Mouse (Mus musculus) left cerebral cortex, postnatal 10 days (tissue): ENCODE measurements around the gene Stx2. TPM values are rescaled to one million over a fixed set of nuclear protein-coding genes. Genes with fewer than 3 reads are reported as not detected.
"Not testable (repeated sequence)": the region's sequence is repeated elsewhere in the genome, so short reads cannot be mapped to it uniquely, and the experiment has no call there.

Experiments
- DNase-seq, 2 experiments: peaks; one replicate each; pipeline ENCODE4 v3.0.0; 2021 to 2022; ENCODE audit warnings: low spot score in 2 of 2, mixed read lengths in 1 of 2; ENCODE audit errors: extremely low spot score in 1 of 2
- intact Hi-C: fragments of 180-260 bp; cut with DNase I; formaldehyde crosslinking; loops from one replicate; pipeline ENCODE4 v1.15.1; 2025
- total RNA-seq, 2 experiments: library from RNA; stranded (reverse); gene quantifications; 2 replicates each; pipeline ENCODE4 v1.2.3; 2021

Stx2 gene
- total RNA-seq, 2 experiments from 2014 or later = 26.5 to 31.0 TPM

GRCm38 (mm10) chr5:129015540-129015939, 7.2 kb upstream of the Stx2 start:
- DNase-seq = no peak
- intact Hi-C loops = no loop called here

GRCm38 (mm10) chr5:129015020-129015419, 6.6 kb upstream of the Stx2 start:
- intact Hi-C loops = no loop called here
- no peak for DNase-seq

DNA sequence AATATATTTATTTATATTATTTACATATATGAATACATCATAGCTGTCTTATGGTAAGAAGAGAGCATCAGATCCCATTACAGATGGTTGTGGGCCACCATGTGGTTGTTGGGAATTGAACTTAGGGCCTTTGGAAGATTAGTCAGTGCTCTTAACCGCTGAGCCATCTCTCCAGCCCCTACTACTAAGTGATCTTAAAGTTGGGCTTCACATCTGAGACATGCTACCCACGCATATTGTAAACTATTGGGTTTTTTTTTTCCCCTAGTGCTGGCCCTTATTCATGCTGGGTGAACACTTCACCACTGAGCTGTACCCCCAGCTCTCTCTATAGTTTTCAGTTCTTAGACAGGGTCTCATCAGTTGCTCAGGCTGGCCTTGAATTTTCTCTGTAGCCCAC, 2.6 kb upstream of the Stx2 start:
- no peak for DNase-seq
- intact Hi-C loops = no loop called here

- no peak for DNase-seq
- intact Hi-C loops = no loop called here
Measured at GRCm38 (mm10) chr5:129009577-129009976, 1.2 kb upstream of the Stx2 start.

- peak in 1 of 2 experiments; percentile 46 for DNase-seq
- intact Hi-C loops = no loop called here
Measured at GRCm38 (mm10) chr5:129008008-129008407, 366 bp downstream of the Stx2 start.

- intact Hi-C loops = no loop called here
- no peak for DNase-seq
Measured at GRCm38 (mm10) chr5:129007105-129007957, 1.0 kb downstream of the Stx2 start.

- intact Hi-C loops = no loop called here
- DNase-seq = no peak
Measured at GRCm38 (mm10) chr5:129006031-129006788, 2.2 kb downstream of the Stx2 start.

DNA sequence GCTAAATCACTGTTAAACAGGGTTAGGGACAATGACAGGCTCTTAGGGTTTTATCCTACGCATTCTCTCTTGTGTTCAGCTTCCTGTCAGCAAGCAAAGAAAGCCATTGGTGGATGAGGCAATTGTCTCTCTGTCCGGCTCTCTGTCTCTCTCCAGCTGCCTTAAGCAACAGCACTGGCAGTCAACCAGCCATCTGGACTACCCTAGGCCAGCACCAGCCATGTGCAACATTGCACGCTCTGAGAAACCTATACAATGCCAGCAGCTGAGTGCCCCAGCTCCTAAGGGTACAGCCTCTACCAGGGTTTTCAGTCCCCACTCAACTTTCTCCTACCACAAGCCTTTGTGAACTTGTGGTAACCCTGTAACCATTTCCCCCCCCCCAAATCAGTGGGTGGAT, 3.0 kb downstream of the Stx2 start:
- no peak for DNase-seq
- intact Hi-C loops = no loop called here

GRCm38 (mm10) chr5:129002571-129003011, 5.8 kb downstream of the Stx2 start:
- intact Hi-C loops = no loop called here
- DNase-seq = peak in 1 of 2 experiments; percentile 55

DNA sequence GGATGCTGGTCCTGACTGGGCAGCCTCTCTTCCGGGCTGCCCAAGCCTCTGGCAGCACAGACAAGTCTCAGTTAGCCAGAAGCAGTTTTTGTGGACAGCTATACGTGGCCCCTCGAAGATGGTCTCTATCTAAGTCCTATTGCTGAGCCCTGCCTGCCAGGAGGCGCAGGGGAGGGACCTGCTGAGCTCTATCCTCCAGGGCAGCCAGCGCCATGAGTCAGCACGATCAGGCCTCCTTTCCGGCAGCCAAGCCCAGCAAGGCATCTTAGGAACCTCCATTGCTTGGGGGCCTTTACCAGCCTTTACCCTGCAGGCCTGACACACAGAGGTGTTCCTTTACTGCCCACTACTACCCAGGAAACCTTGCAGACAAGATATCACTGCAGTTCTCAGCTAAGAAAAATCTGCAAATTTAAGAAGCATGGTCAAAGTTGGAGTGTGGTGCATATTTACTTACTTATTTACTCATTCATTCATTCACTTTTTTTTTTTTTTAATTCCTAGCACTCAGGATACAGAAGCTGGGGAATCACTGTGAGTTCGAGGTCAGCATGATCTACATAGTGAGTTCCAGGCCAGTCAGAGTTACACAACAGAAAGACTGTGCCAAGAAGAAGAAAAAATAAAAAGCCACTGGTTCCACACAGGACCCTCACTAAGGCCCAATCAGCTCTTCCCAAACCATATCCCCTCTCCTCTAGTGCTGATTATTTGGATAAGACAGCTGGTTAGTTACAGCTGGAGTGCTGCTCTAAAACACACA, 7.5 kb downstream of the Stx2 start:
- intact Hi-C loops = no loop called here
- DNase-seq = no peak

DNA sequence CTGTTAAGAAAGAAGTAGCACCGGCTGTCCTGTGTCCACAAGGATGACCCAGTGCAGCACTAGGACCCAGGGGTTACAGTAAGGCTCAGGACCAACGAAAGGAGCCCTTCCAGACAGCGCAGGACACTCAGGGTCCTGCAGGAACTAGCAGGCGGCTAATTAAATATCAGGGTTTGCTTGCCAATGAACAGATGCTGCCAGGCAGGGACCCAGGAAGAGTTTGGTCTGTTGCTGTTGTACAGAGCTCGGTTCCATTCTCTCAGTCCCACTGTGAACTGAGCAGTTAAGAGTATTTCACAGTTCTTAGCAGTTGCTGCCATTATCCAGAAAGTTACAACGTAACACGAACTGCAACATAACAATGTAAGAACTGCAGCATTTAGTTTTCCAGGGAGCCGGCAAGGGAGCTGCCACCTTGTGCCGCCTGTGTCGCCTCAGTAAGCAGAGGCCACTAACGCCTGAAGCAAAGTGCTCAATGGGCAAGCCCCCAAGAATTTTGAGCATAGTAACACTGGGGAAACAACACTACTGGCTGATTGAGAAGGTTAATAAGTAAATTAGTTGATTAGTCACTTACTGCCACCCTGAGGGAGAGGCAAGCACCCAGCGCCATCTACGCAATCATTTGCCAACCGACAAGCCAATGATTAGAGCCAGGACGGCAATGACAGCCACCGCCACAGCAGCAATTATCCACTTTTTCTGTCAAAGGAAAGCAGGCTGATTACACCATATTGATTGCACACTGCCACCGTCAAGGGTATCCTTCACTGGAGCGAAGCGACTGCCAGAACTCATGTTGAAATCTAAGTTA, 21.0 kb downstream of the Stx2 start:
- intact Hi-C loops = no loop called here
- peak in 1 of 2 experiments; percentile 8 for DNase-seq

DNA sequence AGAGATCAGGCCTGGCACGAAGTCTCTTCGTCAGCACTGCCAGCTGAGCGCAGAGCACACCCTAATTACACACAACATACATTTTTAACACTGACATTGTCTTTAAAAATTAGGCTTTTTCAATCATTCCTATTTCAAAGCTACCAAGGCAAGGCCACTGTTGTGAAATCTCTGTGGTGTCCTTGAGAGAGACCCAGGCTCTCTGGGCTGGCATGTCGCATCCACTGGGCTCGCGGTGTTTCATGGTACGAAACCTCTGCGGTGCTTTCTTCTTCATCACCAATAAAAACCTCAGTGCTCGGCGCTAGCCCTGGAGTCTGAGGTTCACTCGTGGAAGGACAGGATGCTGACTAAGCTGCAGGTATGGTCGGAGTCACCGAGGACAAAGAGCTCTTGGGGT, 22.4 kb downstream of the Stx2 start:
- intact Hi-C loops = no loop called here
- no peak for DNase-seq

- intact Hi-C loops = no loop called here
- no peak for DNase-seq
Measured at GRCm38 (mm10) chr5:128984536-128984935, 23.8 kb downstream of the Stx2 start.

GRCm38 (mm10) chr5:128981607-128982006, 26.8 kb downstream of the Stx2 start:
- intact Hi-C loops = no loop called here
- DNase-seq = peak in 1 of 2 experiments; percentile 57

DNA sequence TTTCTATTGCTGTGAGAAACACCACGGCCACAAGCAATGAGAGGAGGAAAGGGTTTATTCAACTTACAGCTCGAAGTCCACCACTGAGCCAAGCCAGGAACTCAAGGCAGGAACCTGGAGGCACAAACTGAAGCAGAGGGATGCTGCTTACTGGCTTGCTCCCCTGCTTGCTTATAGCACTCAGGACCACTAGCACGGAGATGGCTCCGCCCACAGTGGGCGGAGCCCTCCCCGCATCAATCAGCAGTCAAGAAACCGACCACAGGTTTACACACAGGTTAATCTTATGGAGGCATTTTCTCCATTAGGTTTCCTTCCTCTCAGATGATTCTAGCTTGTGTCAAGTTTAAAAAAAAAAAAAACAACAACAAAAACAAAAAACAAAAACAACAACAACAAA, 27.5 kb downstream of the Stx2 start:
- intact Hi-C loops = no loop called here

DNA sequence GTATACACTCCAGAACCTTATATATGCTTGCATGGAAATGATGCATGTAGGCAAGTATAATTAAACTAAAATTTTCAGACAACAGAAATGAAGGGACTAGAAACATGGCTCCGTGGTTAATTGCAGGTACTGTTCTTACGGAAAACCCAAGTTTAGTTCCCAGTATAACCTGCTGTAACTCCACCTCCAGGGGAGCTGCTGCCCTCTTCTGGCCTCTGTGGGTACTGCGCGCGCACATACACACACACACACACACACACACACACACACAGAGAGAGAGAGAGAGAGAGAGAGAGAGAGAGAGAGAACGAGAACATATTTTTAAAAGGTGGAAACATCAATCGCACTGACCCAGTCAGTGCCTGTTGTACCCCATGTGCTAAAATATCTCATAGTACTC, 29.4 kb downstream of the Stx2 start:
- intact Hi-C loops = loop anchor here (10.0 kb wide), 1 partner anchor 454 kb away; no protein-coding TSS in a partner anchor

More for the DNA sequence above, 27.5 kb downstream of the Stx2 start:
- no peak for DNase-seq

DNA sequence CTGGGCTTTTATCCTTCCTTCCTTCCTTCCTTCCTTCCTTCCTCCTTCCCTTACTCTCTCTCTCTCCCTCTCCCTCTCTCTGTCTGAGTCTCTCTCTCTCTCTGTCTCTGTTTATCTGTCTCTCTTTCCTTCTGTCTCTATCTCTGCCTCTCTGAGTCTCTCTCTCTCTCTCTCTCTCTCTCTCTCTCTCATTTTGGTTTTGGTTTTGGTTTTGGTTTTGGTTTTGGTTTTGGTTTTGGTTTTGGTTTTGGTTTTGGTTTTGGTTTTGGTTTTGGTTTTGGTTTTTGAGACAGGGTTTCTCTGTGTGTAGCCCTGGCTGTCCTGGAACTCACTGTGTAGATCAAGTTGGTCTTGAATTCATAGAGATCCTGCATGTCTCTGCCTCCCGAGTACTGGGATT, 30.9 kb downstream of the Stx2 start:
- intact Hi-C loops = loop anchor here (10.0 kb wide), 1 partner anchor 453 kb away; no protein-coding TSS in a partner anchor
- not testable (repeated sequence) for DNase-seq

More for the DNA sequence above, 29.4 kb downstream of the Stx2 start:
- DNase-seq = no peak

DNA sequence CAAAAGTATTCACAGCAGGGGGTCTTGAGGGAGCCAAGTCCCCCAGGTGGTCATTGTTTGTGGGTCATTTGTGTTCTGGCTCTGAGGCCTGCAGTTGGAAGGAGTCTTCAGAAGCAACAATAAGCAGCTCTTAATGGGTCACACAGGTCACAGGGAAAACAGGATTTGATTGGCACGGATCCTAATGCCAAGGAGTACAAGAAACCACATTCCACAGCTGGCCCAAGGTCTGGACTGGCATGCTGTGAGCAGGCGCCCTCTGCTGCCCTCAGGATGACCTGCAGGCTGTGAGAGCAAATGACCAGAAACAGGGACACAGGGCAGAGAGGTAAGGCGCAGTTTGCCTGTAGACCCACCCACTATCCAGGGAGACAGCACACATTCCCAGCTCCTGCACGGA, 32.1 kb downstream of the Stx2 start:
- peak in 1 of 2 experiments; percentile 52 for DNase-seq
- intact Hi-C loops = loop anchor here (10.0 kb wide), 1 partner anchor 451 kb away; no protein-coding TSS in a partner anchor
